Mouse (Mus musculus): ENCODE data around the gene Vamp8. TPM values are rescaled to one million over a fixed set of nuclear protein-coding genes. Genes with fewer than 3 reads are reported as not detected.
A peak's percentile ranks its signal among the peaks of the same experiment; 100 is the strongest.

Gene Vamp8
- 10 to 100 TPM; 70.0 to 79.6 TPM for total RNA-seq (2021)
- long read RNA-seq, experiment 1, transcript Vamp8-202 (2 exons, 2,076 nt), result minor isoform, 14 of 72 reads
- long read RNA-seq, experiment 1, transcript Vamp8-201 (3 exons, 820 nt), result major isoform, 54 of 72 reads
- long read RNA-seq, experiment 1, partial matches to known transcripts, result 2 of 72 reads
- long read RNA-seq, experiment 1, other reads (novel, unspliced or antisense), result 2 of 72 reads
- long read RNA-seq, experiment 2, transcript Vamp8-202 (2 exons, 2,076 nt), result minor isoform, 10 of 57 reads
- long read RNA-seq, experiment 2, transcript Vamp8-201 (3 exons, 820 nt), result major isoform, 43 of 57 reads
- long read RNA-seq, experiment 2, partial matches to known transcripts, result 0 of 57 reads
- long read RNA-seq, experiment 2, other reads (novel, unspliced or antisense), result 4 of 57 reads

DNA sequence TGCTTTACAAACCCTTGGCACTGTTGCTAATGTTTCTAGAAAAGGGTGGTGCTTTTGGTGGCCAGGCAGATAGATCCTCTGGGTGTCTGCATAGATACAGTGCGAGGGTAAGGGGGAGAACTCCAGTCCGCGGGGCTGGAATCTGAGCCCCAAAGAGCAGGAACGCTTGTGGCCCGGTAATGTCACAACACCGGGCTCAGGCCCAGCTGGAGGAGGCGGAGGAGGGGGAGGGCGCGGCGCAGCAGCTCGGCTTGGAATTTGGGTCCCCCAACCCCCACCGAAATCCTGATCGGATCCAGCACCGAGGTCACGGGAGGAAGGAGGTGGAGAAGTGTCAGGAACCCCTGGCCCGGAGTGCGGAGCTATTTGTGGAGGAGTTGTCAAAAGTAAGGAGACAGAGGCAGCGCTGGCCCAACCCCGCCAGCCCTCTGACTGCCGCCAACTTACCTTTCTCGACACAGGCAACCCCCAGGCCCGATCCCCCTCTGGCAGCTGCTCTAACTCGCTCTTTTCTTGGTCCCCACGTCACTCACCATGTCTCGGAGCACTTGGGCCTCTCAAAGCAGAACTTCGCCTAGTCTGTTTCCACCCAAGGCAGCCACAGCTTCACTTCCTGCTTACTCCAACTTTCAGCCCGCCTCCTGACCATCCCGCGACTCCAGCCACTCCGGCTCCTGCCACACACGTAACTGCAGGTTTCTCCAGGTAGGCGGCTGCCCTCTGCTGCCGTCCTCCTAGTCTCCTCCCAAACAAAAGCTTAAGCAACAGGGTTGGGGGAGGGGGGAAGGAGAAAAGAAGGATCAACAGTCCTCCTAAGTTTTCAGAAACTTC lies at the start of gene Vamp8:
Gene Vamp8, minus strand, starts transcription at position 763 of the 831 bp plus-strand sequence.
- peak; percentile 95 for DNase-seq

DNA sequence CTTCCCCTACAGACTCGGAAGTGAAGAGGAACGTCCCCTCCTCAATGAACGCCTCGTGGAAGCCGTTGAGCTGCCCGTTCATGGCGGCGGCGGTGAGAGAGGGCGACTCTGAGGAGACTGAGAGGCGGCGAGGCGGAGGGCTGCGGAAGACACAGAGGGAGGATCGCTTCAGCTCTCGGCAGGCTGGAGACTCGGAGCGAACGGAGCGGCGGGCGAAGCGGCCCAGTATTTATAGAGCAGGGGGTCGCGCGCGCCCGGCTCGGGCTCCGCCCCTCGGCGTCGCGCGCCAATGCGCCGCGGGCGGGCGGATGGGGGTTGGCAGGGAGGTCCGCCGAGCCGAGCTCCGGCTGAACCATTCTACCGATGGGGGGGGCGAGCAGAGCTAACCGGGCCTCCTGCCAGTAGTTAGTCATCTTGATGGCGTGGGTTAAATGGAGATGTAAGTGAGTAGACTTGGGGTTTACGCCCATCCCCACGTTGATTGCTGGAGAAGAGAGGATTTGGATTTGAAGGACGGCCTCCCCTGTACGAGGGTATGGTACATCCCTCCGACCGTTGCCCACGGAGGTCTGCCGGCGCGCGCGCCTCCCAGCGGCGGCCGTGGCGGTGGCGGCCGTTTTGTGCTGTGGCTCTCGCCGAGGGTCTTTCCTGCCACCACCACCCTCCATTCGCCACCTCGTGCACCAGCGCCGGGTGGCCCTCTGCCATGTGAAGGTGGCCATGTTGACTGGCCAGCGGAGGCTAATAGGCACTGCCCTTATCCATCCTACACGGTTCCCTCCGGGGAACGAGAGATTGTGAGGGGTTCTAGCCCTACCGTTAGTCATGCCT lies 49.1 kb upstream of the Vamp8 start, which contains the start of gene Mat2a:
Gene Mat2a, minus strand, starts transcription at position 204 of the 831 bp plus-strand sequence.
- peak; percentile 95 to 96 for DNase-seq

DNA sequence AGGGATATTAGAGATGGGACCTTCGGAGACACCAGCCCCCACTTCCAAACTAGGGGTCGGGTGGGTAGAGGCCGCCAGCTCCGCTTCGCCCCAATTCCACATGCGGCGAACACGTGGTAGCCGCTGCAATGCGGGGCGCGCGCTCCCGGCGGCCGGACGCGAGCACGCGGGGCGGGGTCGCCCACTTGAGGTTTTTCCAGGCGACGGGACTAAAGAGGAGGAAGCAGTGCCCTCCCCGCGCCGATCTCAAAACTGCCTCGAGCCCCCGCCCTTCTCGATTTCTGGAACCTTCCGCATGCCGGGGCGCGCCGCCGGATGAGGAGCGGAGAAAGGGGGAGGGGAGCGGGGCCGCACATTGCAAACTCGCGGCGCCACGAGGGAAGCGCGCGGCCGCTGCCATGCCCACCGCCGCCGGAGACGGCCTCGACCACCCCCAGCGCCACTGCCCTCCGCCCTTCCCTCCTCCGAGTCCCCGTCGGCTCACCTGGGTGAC lies 48.4 kb upstream of the Vamp8 start:
- peak; percentile 95 to 96 for DNase-seq

DNA sequence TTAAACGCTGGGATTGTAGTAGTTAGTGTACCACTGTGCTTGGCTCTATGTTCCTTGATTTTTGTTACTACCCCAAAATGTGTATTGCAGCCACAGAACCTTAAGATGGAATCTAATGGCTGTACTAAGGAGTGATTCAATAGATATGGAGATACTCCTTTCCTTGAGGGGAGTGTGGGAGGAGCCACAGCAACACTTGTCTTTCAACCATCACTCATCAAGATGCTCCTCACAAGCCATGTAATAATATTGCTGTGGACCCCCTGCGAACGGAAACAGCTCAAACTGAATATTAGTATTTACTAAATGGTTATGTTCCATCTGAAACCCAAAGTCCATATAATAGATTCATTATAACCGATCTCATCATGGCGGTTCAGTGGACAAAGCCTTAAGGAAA lies 47.7 kb upstream of the Vamp8 start:
- DNase-seq, result no peak

DNA sequence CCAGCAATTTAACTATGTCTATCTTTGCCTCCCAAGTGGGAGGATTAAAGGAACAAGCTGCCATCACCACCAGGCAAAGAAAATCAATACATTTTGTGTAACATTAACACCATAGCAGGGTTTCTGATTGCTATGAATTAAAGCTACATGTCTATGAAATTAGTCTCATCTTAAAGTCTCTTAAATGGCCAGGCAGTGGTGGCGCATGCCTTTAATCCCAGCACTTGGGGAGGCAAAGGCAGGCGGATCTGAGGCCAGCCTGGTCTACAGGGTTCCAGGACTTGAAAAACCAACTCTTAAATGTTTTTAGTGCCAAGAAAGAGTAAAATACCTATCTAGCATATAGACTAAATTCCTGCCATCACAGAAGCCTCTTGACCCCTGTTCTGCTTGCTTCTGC lies 41.6 kb upstream of the Vamp8 start:
- DNase-seq, result no peak

DNA sequence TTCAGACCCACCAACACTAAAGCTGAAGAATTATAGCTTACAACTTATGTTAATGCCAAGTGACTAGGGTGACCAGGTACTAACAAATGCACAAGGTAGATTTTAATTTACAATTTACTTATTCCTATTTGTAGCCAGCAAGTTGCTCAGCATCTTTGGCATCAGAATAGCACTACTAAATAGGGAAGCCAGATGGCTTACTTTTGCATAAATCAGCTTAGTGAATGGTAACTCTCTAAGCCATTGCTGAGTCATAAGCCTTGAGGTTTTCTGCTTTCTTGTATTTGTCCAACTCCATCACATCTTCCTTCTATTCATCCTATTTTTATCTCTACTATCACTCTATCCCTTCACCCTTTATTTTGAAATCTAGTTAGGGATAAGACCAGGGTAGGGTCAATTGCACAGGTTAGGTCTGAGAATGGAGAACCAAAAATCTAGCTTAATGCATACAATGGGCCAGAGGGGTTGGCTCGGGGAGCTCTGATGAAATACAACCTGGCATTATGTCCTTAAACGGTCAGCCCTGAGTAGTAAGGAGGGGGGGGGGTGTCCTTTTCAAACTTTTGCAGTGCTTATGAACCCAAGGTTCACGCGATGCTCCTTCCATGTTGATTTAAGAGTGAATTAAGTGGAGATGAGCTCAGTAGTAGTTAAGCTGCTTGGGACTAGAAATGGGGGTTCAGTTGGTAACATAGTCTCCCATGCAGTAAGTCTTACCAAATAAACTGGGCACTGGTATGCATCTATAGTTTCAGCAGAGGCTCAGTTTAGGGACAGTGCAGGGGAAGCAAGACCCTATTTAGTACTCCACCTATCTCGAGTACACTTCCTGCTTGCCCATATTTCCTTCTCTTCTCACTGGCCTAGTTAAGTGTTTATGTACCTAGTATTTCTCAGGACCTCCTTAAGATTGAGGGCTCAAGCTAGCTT lies 40.8 kb upstream of the Vamp8 start:
- no peak for DNase-seq

DNA sequence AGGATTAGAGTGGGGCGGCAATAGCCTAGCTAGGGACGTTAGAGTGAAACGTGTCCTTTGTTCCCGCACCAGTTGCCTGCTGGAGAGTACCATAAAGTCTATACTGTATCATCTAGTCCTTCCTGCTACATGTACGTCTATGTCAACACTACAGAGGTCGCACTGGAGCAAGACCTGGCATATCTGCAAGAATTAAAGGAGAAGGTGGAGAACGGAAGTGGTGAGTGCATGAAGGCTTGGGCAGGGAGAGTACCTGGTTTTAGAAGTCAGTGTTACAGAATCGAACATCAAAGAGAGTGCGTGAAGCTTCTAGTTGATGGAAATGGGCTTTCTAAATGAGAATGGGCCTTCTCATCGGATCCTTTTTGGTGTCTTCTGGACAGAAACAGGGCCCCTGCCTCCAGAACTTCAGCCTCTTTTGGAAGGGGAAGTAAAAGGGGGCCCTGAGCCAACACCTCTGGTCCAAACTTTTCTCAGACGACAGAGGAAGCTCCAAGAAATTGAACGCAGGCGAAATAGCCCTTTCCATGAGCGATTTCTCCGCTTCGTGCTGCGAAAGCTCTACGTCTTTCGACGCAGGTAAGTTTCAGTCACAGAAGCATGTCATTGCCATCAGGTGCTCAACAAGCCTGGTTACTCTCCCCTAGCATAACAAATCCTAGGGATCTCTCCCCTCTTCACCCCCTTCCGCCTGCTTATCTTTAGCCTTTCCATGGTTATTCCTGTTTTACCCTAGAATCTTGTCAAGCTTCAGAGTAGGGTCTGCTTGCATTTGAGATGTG lies 38.7 kb upstream of the Vamp8 start:
- DNase-seq, result no peak

DNA sequence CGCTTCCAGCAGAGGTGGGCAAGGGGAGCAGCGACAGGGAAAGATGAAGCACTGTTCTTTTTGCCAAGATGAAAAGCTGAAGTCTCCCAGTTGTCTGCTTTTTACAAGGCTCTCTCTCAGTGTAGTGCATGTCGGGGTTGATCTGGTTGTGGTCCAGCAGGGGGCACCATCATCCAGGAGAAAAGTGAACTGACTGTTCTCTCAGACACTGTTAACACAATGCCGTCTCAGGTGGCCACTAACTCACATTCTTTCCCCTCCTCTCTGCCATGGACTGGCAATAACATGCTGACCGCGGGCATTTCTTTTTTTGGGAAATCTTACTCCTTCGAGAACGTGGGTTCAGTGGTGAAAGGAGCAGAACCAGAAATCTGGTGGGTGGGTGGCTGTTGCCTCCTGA lies 37.5 kb upstream of the Vamp8 start:
- peak; percentile 71 to 89 for DNase-seq

DNA sequence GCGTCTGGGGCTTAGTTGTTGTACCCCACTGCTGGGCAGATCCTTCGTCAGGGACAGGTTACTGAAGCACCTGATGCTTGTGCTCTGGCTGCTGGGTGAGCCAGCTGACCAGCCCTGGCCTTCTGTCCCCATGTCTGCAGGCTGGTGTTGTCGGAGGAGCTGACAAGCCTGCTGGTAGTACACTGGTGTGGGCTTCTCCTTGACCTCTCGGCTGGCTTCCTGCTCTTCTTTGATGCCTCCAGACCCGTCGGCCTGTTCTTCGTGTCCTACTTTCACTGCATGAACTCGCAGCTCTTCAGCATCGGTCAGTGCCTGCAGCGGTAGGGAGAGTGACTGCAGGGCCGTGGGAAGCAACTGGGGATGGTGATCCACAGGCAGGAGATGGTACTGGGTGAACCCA lies 35.1 kb upstream of the Vamp8 start:
- DNase-seq, result no peak

DNA sequence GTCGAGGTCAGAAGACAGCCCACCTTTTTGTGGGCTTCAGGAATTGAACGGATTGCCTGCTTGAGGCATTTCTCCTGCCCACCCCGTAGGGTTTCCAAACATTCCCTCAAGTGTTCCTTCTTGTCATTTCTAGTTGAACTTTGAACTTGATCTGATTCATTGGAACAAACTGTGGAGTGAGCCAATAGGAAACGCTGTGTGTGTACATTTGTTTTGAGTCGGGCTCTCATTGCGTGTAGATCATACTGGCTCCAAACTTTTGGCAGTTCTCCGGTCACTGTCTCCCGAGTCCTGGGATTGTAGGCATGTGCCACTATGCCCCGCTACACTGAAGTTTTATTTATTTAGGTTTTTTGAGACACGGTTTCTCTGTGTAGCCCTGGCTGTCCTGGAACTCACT lies 30.4 kb upstream of the Vamp8 start:
- DNase-seq, result no peak

DNA sequence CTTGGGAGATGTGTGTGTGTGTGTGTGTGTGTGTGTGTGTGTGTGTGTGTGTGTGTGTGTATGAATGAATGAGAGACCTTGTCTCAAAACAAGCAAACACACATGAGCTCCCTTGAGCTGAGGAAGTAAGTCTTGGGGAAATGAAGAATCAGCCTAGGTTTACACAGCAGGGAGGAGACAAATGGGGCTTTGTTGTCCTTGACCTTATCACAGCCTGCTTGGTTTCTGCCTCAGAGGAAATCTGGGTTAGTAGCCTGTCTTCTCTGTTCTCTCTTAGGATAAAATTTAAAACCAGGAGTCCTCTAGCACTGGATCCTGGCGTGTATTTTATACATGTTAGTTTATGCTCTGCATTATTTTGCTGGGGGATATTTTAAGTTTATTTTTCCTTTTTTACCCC lies 29.3 kb upstream of the Vamp8 start:
- DNase-seq, result no peak

DNA sequence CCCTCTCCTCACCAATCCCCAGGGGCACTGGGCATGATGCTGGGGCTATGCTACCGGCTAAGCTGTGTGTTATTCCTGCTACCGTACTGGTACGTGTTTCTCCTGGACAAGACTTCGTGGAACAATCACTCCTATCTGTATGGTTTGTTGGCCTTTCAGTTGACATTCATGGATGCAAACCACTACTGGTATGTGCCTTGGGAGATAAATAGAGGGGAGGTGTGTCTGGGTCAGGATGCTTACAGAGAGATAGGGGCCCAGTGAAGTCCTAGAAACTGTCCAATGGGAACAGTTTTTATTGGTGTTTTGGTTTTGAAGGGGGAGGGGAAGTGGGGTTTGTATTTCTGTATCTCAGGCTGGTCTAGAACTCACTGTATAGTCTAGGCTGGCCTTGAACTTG lies 27.8 kb upstream of the Vamp8 start:
- no peak for DNase-seq

DNA sequence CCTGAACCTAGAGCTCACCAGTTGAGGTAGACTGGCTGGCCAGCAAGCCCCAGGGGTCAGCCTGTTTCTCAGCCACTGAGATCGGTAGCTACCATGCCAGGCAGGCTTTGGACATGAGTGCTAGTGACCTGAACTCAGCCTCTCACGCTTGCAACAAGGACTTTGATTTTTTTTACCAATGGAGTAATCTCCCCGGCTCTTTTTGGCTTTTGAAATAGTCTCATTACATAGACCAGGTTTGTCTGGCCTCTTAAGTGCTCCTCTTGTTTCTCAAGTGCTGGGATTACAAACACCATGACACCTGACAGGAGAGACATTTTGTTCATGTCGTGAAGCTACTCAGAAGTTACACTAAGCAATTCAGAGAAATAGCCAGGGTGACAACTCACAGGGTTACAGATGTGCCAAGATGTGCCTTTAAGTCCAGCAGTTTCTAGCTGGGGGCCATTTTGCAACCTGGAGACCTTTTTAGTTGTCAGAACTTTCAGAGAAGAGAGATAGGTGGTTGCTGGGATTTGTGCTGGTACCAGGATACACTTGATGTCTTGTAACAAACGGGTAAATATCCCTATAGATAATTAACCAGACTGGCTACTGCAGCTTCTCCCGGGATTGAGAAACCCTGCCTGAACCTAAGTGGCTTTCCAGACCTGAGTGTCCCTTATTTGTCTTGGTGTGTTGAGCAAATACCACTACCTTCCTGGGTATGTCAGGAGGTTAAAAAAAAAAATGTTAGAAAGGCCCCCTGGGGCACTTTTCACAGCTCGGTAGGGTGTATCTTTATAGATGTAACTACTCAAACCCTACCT lies 25.7 kb upstream of the Vamp8 start:
- no peak for DNase-seq

DNA sequence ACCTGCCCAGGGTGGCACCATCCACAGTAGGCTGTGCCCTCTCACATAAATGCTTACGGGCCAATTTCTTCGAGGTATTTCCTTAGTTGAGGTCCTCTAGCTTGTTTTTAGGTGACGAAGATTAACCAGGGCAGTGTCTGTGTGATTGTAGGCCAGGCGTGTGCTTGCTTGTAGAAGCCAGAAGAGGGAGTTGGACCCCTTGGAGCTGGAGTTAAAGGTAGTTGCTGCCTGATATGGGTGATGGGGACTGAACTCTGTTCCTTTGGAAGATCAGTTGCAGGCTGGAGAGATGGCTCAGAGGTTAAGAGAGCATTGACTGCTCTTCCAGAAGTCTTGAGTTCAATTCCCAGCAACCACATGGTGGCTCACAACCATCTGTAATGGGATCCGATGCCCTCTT lies 24.7 kb upstream of the Vamp8 start:
- DNase-seq, result no peak

DNA sequence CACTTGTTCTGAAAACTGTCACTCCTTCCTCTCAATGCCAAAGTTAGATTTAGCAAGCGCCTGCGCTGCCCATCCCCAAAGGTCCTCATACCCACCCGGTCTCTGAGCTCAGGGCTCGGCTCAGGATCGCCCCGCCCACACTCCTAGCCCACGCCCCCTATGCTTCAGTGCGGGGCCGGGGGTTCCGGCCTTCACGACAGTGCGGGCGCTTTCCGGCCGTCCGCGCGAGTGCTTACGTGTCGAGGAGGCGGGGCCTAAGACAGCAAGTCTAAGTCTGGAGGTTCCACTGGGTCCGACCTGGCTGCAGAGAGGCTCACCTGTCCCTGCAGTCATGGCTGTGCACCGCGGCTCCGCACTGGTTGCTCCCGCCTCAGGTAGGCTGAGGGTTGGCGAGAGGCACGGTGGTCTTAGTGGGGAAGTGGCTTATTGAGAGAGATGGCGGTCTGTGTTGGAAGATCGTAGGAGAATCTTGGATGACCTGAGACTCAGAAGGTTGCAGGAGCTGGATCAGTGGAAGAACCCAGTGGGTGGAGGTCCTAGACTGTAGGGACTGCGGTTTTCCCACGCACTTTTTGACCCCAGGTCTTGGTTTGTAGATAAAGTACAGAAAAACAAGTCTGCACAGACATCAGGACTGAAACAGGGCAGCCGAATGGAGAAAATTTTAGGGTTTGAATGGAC lies 23.7 kb upstream of the Vamp8 start, which contains the start of gene Ggcx:
Gene Ggcx, plus strand, starts transcription at position 233 of the 681 bp plus-strand sequence.
- peak; percentile 96 to 98 for DNase-seq

DNA sequence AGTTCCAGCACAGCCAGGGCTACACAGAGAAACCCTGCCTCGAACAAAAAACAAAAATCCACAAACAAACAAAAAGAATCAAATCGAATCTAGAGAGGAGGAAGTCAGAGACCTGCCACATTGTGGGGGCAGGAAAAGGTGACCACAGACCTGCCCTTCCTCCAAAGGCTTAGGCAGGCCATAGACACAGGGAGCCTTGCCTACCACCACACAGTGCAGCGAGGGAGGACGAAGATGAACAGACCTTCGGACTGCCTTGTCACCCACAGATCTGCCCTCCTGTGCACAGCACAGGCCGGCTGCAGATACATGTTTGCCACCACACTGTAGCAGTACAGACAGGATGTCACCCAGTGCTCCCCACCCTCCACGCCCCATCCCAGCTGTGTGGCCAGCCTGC lies 20.0 kb upstream of the Vamp8 start:
- no peak for DNase-seq

DNA sequence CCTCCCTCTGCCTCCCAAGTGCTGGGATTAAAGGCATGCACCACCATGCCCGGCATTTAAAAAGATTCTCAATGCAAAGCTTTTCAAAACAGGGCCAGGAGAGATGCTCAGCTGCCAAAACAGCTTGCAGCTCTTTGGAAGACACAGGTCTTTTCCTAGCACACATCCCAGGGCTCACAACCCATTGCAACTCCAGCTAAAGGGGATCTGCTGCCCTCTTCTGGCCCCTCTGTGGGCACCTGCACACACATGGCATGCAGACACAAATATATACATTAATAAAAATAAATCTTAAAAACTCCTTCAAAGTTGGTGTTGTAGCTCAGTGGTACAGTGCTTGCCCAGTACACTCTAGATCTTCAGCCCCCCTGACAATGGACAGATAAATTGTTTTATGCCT lies 19.5 kb upstream of the Vamp8 start:
- no peak for DNase-seq

DNA sequence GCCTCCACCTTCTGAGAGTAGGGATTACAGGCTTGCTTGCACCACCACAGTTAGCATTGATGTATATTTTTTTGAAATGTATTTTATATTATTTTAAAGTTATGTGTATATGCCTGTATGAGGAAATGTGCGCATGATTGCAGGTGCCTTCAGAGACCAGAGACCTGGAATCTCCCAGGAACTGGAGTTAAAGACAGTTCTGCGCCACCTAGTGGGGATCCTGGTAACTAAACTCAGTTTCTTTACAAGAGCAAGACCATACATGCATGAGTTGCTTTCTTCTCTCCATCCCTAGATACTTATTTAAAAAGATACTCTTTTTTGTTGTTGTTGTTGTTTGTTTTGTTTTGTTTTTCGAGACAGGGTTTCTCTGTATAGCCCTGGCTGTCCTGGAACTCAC lies 19.1 kb upstream of the Vamp8 start:
- DNase-seq, result peak; percentile 46 to 86

DNA sequence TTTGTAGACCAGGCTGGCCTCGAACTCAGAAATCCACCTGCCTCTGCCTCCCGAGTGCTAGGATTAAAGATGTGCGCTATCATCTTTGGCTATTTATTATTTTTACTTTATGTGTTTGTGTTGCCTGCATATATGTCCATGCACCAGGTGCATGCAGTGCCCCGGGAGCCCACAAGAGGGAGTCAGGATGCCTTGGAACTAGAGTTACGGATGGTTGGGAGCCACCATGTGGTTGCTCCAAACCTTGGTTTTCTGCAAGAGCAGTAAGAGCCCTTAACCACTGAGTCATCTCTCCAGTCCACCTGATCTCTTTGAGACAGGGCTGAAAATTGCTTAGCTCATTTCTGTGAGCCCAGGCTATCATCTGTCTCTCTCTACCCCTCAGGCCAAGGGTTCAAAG lies 16.6 kb upstream of the Vamp8 start:
- peak; percentile 79 to 92 for DNase-seq

All from heart, adult 18-20 months (tissue).